8 mouse cellular contexts compared by ENCODE assay signal in genomic region chr17:87445917-87446766, GRCm38 (mm10). TPM values are rescaled to one million over a fixed set of nuclear protein-coding genes. Genes with fewer than 3 reads are reported as not detected.
DNase-seq lines count a peak whose midpoint lies in the region; ATAC-seq and TF ChIP-seq lines count a peak whose summit lies in the region.

No protein-coding gene starts in this region.

- H3K4me2 ChIP-seq in hindbrain, embryonic 15.5 days = peak overlapping the region; percentile 69

- DNase-seq in T-cell, adult 2 months (ENCODE audit: low spot score) = peak; percentile 79
- DNase-seq in cerebellum, adult 9-11 months = peak; percentile 80
- peak; percentile 61 to 70 for DNase-seq in frontal cortex, postnatal 10 days (ENCODE audit: low spot score in 2 of 2)
- peak; percentile 87 for DNase-seq in left cerebral cortex, postnatal 4 days
- DNase-seq in mesoderm, embryonic 11.5 days (ENCODE audit: low read depth, low spot score) = peak; percentile 85

- under 1% methylated on average over 53 of the region's 86 CpGs for WGBS in hindbrain, embryonic 15.5 days
- under 1% methylated on average over 85 of the region's 86 CpGs for WGBS in small intestine, adult 2 months

- peak overlapping the region; percentile 94 for H3K4me3 ChIP-seq in hindbrain, embryonic 15.5 days
- peak overlapping the region; percentile 98 for H3K4me3 ChIP-seq in small intestine, adult 2 months (ENCODE audit: low read depth, low read length)

- intact Hi-C loops in left cerebral cortex, postnatal 4 days (cut with DNase I) = loop anchor here (2.0 to 5.0 kb wide), 3 partner anchors 85 to 129 kb away; no protein-coding TSS in a partner anchor

- H3K36me3 ChIP-seq in hindbrain, embryonic 15.5 days = no peaks in the 10 kb centered on the region
- peaks cover 5% of the 10 kb centered on the region; the same call in 1 of the 2 replicates for H3K36me3 ChIP-seq in small intestine, adult 2 months (ENCODE audit: control insufficient read depth, insufficient read depth, low read length)

- ATAC-seq in hindbrain, embryonic 15.5 days (ENCODE audit: low FRiP score, low read depth) = peak; percentile 71
- no peak for ATAC-seq in monocyte, adult 5-6 weeks (replicated peaks; ENCODE audit: insufficient number of reproducible peaks, low FRiP score, low TSS enrichment, poor library complexity, severe bottlenecking)

- peaks cover 45% of the 10 kb centered on the region for H3K4me1 ChIP-seq in hindbrain, embryonic 15.5 days (replicated peaks)
- peaks cover 8% of the 10 kb centered on the region for H3K4me1 ChIP-seq in small intestine, adult 2 months (ENCODE audit: control insufficient read depth, insufficient read depth, insufficient read length, low read length)

- no peaks in the 10 kb centered on the region for H3K9me3 ChIP-seq in hindbrain, embryonic 15.5 days

- peak overlapping the region; percentile 99 for H3K27ac ChIP-seq in hindbrain, embryonic 15.5 days (replicated peaks)
- H3K27ac ChIP-seq in small intestine, adult 2 months (ENCODE audit: insufficient read depth, low read depth, low read length) = peak overlapping the region; percentile 86

- no peak; the same call in 1 of the 2 replicates for TF ChIP-seq POLR2A in small intestine, adult 2 months (IDR thresholded peaks at IDR 0.05; ENCODE audit: low read depth, low read length)

- H3K27me3 ChIP-seq in hindbrain, embryonic 15.5 days = no peaks in the 10 kb centered on the region
- no peaks in the 10 kb centered on the region for H3K27me3 ChIP-seq in small intestine, adult 2 months (ENCODE audit: control insufficient read depth, insufficient read depth, low read length)

- no peak for TF ChIP-seq CTCF in small intestine, adult 2 months (IDR thresholded peaks at IDR 0.05; ENCODE audit: extremely low read depth, insufficient read length, insufficient replicate concordance, low read depth, low read length)

- H3K9ac ChIP-seq in hindbrain, embryonic 15.5 days = peak overlapping the region; percentile 100

RNA-seq across cellular contexts. Expression of gene Calm2, which starts 0.6 kb away (rescaled TPM):
- 2,472 and 2,541 TPM in 2 replicates for polyA plus RNA-seq in hindbrain, embryonic 15.5 days (2015; fragmentation: Nextera tagmentation; extraction: Ambion mirVana)
- total RNA-seq in left cerebral cortex, postnatal 4 days (2021) = 1,000 to 10,000 TPM; 1,837 to 1,937 TPM
- 7.3 and 22.8 TPM in 2 replicates for polyA plus RNA-seq in small intestine, adult 2 months (2012; rRNA removed)
- total RNA-seq in monocyte, adult 5-6 weeks (2017) = 1,504 to 2,308 TPM (median 2,140 TPM) in 3 replicates

RNA-seq across cellular contexts. Expression of gene Stpg4, which starts 18.6 kb away (rescaled TPM):
- not detected in 2 replicates for polyA plus RNA-seq in hindbrain, embryonic 15.5 days (2015; fragmentation: Nextera tagmentation; extraction: Ambion mirVana)
- total RNA-seq in left cerebral cortex, postnatal 4 days (2021) = not detected
- polyA plus RNA-seq in small intestine, adult 2 months (2012; rRNA removed) = not detected in 2 replicates
- not detected in 3 replicates for total RNA-seq in monocyte, adult 5-6 weeks (2017)
